31 mouse cellular contexts compared by ENCODE assay signal in genomic region chr9:116475206-116475955, GRCm38 (mm10).
DNase-seq lines count a peak whose midpoint lies in the region; ATAC-seq lines count a peak whose summit lies in the region.
"Had no signal": no experiment of that assay in that cellular context is flagged by ENCODE, and none has a peak within 500 bp of the region (broad histone marks: within the 10 kb centered on the region; RNA-seq: fewer than 3 reads in every experiment).

No protein-coding gene starts in this region.

- no peaks in the 10 kb centered on the region for H3K9me3 ChIP-seq in neural tube, embryonic 15.5 days (replicated peaks)
- H3K9me3 ChIP-seq: forebrain, embryonic 10.5 days; forebrain, embryonic 15.5 days; limb, embryonic 10.5 days; limb, embryonic 15.5 days; liver, embryonic 13.5 days; midbrain, embryonic 12.5 days had no signal

- intact Hi-C loops in heart, postnatal 25 days (cut with DNase I), result no loop called here

- 70% methylated on average over 12 of the region's 12 CpGs for WGBS in neural tube, embryonic 15.5 days

- peak; percentile 47; the same call in 1 of the 2 replicates for ATAC-seq in neural tube, embryonic 15.5 days (ENCODE audit: low FRiP score)
- ATAC-seq: CD4-positive, CD25-positive, alpha-beta regulatory T cell, adult 4 months; forebrain, embryonic 15.5 days; intestine, postnatal 0 days; lung, postnatal 0 days had no signal

- no peak overlapping the region for H3K27ac ChIP-seq in neural tube, embryonic 15.5 days (replicated peaks)
- H3K27ac ChIP-seq: embryonic facial prominence, embryonic 12.5 days; forebrain, embryonic 10.5 days; forebrain, embryonic 15.5 days; limb, embryonic 10.5 days; limb, embryonic 15.5 days; liver, embryonic 13.5 days; midbrain, embryonic 12.5 days had no signal

- no peaks in the 10 kb centered on the region for H3K4me1 ChIP-seq in neural tube, embryonic 15.5 days
- H3K4me1 ChIP-seq: embryonic facial prominence, embryonic 12.5 days; forebrain, embryonic 15.5 days; limb, embryonic 10.5 days; limb, embryonic 15.5 days; liver, embryonic 13.5 days; megakaryocyte, embryonic 14.5 days; midbrain, embryonic 12.5 days had no signal

- DNase-seq in cerebellum, postnatal 25 days, result peak; percentile 23 to 28
- no peak for DNase-seq in cerebellum, adult 18-20 months
- peak; percentile 46 for DNase-seq in layer of hippocampus, adult 11-12 months (ENCODE audit: low spot score)
- no peak for DNase-seq in layer of hippocampus, postnatal 25 days (ENCODE audit: extremely low spot score in 1 of 2, low spot score in 1 of 2)
- DNase-seq in neural tube, embryonic 10.5 days (ENCODE audit: extremely low spot score, low spot score), result no peak
- no peak for DNase-seq in heart, postnatal 25 days (ENCODE audit: low spot score)
- DNase-seq: adrenal gland, postnatal 25 days; gastrocnemius, postnatal 25 days; heart, adult 18-20 months; heart, postnatal 4 days; kidney, adult 9 months; kidney, postnatal 10 days; liver, embryonic 13.5 days; lung, adult 18-20 months; lung, postnatal 4 days; right cerebral cortex, adult 18-20 months; spleen, adult 18-20 months; thymus, adult 18-20 months; thymus, postnatal 25 days had no signal

- H3K36me3 ChIP-seq in neural tube, embryonic 15.5 days, result no peaks in the 10 kb centered on the region
- H3K36me3 ChIP-seq: embryonic facial prominence, embryonic 12.5 days; forebrain, embryonic 10.5 days; forebrain, embryonic 15.5 days; limb, embryonic 10.5 days; limb, embryonic 15.5 days; liver, embryonic 13.5 days; midbrain, embryonic 12.5 days had no signal

- no peaks in the 10 kb centered on the region for H3K27me3 ChIP-seq in neural tube, embryonic 15.5 days (replicated peaks)
- H3K27me3 ChIP-seq: embryonic facial prominence, embryonic 12.5 days; forebrain, embryonic 15.5 days; limb, embryonic 15.5 days; liver, embryonic 13.5 days; megakaryocyte, embryonic 14.5 days; midbrain, embryonic 12.5 days had no signal

- H3K9ac ChIP-seq in neural tube, embryonic 15.5 days (replicated peaks), result no peak overlapping the region
- H3K9ac ChIP-seq: embryonic facial prominence, embryonic 12.5 days; forebrain, embryonic 15.5 days; limb, embryonic 15.5 days; liver, embryonic 13.5 days; midbrain, embryonic 12.5 days had no signal

- no peak overlapping the region for H3K4me2 ChIP-seq in neural tube, embryonic 15.5 days
- H3K4me2 ChIP-seq: embryonic facial prominence, embryonic 12.5 days; forebrain, embryonic 15.5 days; heart, embryonic 11.5 days; limb, embryonic 15.5 days; liver, embryonic 13.5 days; midbrain, embryonic 12.5 days had no signal

- no peak overlapping the region for H3K4me3 ChIP-seq in neural tube, embryonic 15.5 days (replicated peaks)
- H3K4me3 ChIP-seq: embryonic facial prominence, embryonic 12.5 days; forebrain, embryonic 10.5 days; forebrain, embryonic 15.5 days; limb, embryonic 10.5 days; limb, embryonic 15.5 days; liver, embryonic 13.5 days; megakaryocyte, embryonic 14.5 days; midbrain, embryonic 12.5 days had no signal

Comparison
In these comparisons a context has a peak if more than half of its experiments do, and no peak if none do; other contexts are left out.
1. DNase-seq: peak in cerebellum, postnatal 25 days (2 of 2) and layer of hippocampus, adult 11-12 months (single experiment); none in cerebellum, adult 18-20 months (0 of 2), layer of hippocampus, postnatal 25 days (0 of 2), neural tube, embryonic 10.5 days (single experiment) and heart, postnatal 25 days (single experiment).